Comparison of ENCODE assay signal across 11 mouse cellular contexts in the genomic region with DNA sequence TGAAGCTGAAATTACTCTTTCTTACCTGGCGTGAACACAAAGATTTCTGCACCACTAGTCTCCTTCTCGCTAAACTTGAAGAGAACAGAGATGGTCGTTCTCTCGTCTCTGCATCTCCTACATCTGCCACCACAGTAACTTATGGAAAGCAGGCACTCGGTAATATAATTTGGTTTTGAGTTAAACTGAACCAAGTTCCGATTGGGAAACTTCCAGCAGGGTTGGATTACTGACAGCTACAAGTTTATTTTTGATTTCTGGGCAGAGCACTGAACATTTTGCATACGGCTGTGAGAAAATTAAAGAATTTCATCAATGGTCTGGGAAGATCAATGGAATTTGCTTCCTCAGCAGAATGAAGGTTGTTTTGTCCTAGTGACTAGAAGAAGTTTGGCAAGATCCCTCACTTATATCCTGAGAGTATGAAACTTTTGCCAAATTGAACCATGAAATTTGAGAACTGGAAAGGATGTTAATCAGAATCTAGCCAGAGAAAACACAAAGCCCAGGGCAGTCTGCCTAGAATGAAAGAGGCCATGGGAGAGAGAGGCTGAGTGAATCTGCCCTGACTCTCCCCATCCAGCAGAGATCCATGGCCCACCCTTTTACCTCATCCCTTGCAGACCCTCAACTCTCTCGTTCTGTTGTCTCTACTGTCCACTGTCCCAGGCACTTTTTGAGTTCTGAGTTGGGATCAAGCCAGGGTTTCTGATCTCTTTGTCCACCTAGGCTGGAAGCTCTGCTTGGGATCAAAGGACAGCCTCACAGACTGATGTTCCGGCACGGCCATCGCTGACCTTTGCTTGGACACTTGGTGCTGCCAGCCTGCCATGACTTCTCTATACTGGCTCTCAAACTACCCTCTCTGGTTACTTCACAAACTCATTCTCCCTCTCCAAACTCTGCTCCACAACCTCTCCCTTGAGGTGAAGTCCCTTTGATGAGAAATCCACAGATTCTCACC. TPM values are rescaled to one million over a fixed set of nuclear protein-coding genes. Genes with fewer than 3 reads are reported as not detected.
DNase-seq lines count a peak whose midpoint lies in the region; ATAC-seq and TF ChIP-seq lines count a peak whose summit lies in the region.
"Had no signal": no experiment of that assay in that cellular context is flagged by ENCODE, and none has a peak within 500 bp of the region (broad histone marks: within the 10 kb centered on the region; RNA-seq: fewer than 3 reads in every experiment).

No protein-coding gene starts in this region.

- no peak overlapping the region; the same call in 1 of the 2 replicates for H3K27ac ChIP-seq in forebrain, embryonic 16.5 days (ENCODE audit: low read length)
- no peak overlapping the region for H3K27ac ChIP-seq in forebrain, embryonic 10.5 days
- no peak overlapping the region for H3K27ac ChIP-seq in limb, embryonic 13.5 days
- H3K27ac ChIP-seq in limb, embryonic 10.5 days, result no peak overlapping the region
- H3K27ac ChIP-seq in heart, embryonic 16.5 days (ENCODE audit: low read length), result peak overlapping the region; percentile 38; the same call in 1 of the 2 replicates
- no peak overlapping the region for H3K27ac ChIP-seq in left cerebral cortex, adult 2 months
- H3K27ac ChIP-seq: hindbrain, embryonic 12.5 days had no signal

- no peaks in the 10 kb centered on the region for H3K36me3 ChIP-seq in forebrain, embryonic 16.5 days (ENCODE audit: control insufficient read depth, insufficient read depth)
- H3K36me3 ChIP-seq in forebrain, embryonic 10.5 days (replicated peaks), result no peaks in the 10 kb centered on the region
- no peaks in the 10 kb centered on the region for H3K36me3 ChIP-seq in limb, embryonic 13.5 days
- H3K36me3 ChIP-seq in limb, embryonic 10.5 days, result no peaks in the 10 kb centered on the region
- H3K36me3 ChIP-seq in heart, embryonic 16.5 days (ENCODE audit: control insufficient read depth, insufficient read depth), result no peaks in the 10 kb centered on the region
- H3K36me3 ChIP-seq: hindbrain, embryonic 12.5 days had no signal

- H3K27me3 ChIP-seq in forebrain, embryonic 16.5 days (replicated peaks; ENCODE audit: control insufficient read depth, insufficient read depth, low read length), result no peaks in the 10 kb centered on the region
- no peaks in the 10 kb centered on the region for H3K27me3 ChIP-seq in forebrain, embryonic 10.5 days (ENCODE audit: poor library complexity, severe bottlenecking)
- no peaks in the 10 kb centered on the region for H3K27me3 ChIP-seq in limb, embryonic 13.5 days
- H3K27me3 ChIP-seq in limb, embryonic 10.5 days (ENCODE audit: low read depth, poor library complexity, severe bottlenecking), result no peaks in the 10 kb centered on the region
- no peaks in the 10 kb centered on the region for H3K27me3 ChIP-seq in heart, embryonic 16.5 days (ENCODE audit: control insufficient read depth, insufficient read depth, low read length)
- H3K27me3 ChIP-seq: hindbrain, embryonic 12.5 days had no signal

- intact Hi-C loops in left cerebral cortex, adult 2 months (cut with DNase I), result loop anchor here (5.0 kb wide), 1 partner anchor 48 kb away; the partner anchor contains the start of gene Cul1

- TF ChIP-seq CTCF in left cerebral cortex, adult 2 months (IDR thresholded peaks at IDR 0.05), result no peak

- DNase-seq in forebrain, embryonic 10.5 days (ENCODE audit: extremely low spot score, low spot score), result no peak
- no peak for DNase-seq in limb, embryonic 10.5 days (ENCODE audit: low spot score)
- peak; percentile 51 for DNase-seq in lung, postnatal 10 days
- DNase-seq in adrenal gland, postnatal 36 days, result no peak
- DNase-seq in left cerebral cortex, adult 2 months (ENCODE audit: extremely low spot score in 1 of 2, low spot score in 2 of 2), result no peak
- DNase-seq: cerebellum, adult 11 months had no signal

- no peak overlapping the region for H3K4me3 ChIP-seq in forebrain, embryonic 16.5 days (replicated peaks; ENCODE audit: low read length)
- no peak overlapping the region for H3K4me3 ChIP-seq in forebrain, embryonic 10.5 days
- H3K4me3 ChIP-seq in limb, embryonic 13.5 days, result no peak overlapping the region
- H3K4me3 ChIP-seq in limb, embryonic 10.5 days, result no peak overlapping the region
- H3K4me3 ChIP-seq in heart, embryonic 16.5 days (ENCODE audit: low read length), result no peak overlapping the region
- H3K4me3 ChIP-seq in left cerebral cortex, adult 2 months, result no peak overlapping the region
- H3K4me3 ChIP-seq: erythroblast, embryonic 14.5 days; hindbrain, embryonic 12.5 days had no signal

- H3K4me1 ChIP-seq in forebrain, embryonic 16.5 days (replicated peaks; ENCODE audit: control insufficient read depth, insufficient read depth, low read length), result 0 out of 2 replicates have a peak, but pooled peaks cover 5% of the 10 kb centered on the region
- H3K4me1 ChIP-seq in forebrain, embryonic 10.5 days, result no peaks in the 10 kb centered on the region
- H3K4me1 ChIP-seq in limb, embryonic 13.5 days, result peaks cover 4% of the 10 kb centered on the region; the same call in 1 of the 2 replicates
- H3K4me1 ChIP-seq in limb, embryonic 10.5 days, result no peaks in the 10 kb centered on the region
- no peaks in the 10 kb centered on the region; the same call in 1 of the 2 replicates for H3K4me1 ChIP-seq in heart, embryonic 16.5 days (ENCODE audit: control insufficient read depth, insufficient read depth, low read length)
- H3K4me1 ChIP-seq: hindbrain, embryonic 12.5 days had no signal

- ATAC-seq in forebrain, embryonic 16.5 days, result peak; percentile 49
- 0 out of 2 replicates have a peak, but pooled peaks have one; percentile 28 for ATAC-seq in limb, embryonic 13.5 days (ENCODE audit: low FRiP score, low read depth)
- ATAC-seq in heart, embryonic 16.5 days (replicated peaks; ENCODE audit: extremely low read depth, insufficient read depth, low FRiP score), result no peak; the same call in 1 of the 2 replicates

- H3K9ac ChIP-seq in forebrain, embryonic 16.5 days (replicated peaks; ENCODE audit: low read depth, low read length), result no peak overlapping the region
- no peak overlapping the region for H3K9ac ChIP-seq in limb, embryonic 13.5 days
- H3K9ac ChIP-seq in heart, embryonic 16.5 days (ENCODE audit: low read length), result no peak overlapping the region
- H3K9ac ChIP-seq: hindbrain, embryonic 12.5 days had no signal

- WGBS in forebrain, embryonic 16.5 days, result 75% methylated on average over 11 of the region's 11 CpGs
- 93% methylated on average over 11 of the region's 11 CpGs for WGBS in forebrain, embryonic 10.5 days
- WGBS in limb, embryonic 13.5 days, result 76% methylated on average over 11 of the region's 11 CpGs
- WGBS in limb, embryonic 10.5 days, result 91% methylated on average over 11 of the region's 11 CpGs
- WGBS in heart, embryonic 16.5 days, result 73% methylated on average over 11 of the region's 11 CpGs

- no peak overlapping the region for H3K4me2 ChIP-seq in forebrain, embryonic 16.5 days (ENCODE audit: low read length)
- no peak overlapping the region for H3K4me2 ChIP-seq in limb, embryonic 13.5 days (replicated peaks)
- no peak overlapping the region for H3K4me2 ChIP-seq in heart, embryonic 16.5 days (ENCODE audit: low read depth, low read length)
- H3K4me2 ChIP-seq: hindbrain, embryonic 12.5 days had no signal

- no peaks in the 10 kb centered on the region for H3K9me3 ChIP-seq in forebrain, embryonic 16.5 days (ENCODE audit: control insufficient read depth, low read length)
- H3K9me3 ChIP-seq in forebrain, embryonic 10.5 days, result no peaks in the 10 kb centered on the region
- no peaks in the 10 kb centered on the region for H3K9me3 ChIP-seq in limb, embryonic 13.5 days
- H3K9me3 ChIP-seq in limb, embryonic 10.5 days (replicated peaks), result no peaks in the 10 kb centered on the region
- H3K9me3 ChIP-seq in heart, embryonic 16.5 days (replicated peaks; ENCODE audit: control insufficient read depth, low read length), result no peaks in the 10 kb centered on the region
- H3K9me3 ChIP-seq: hindbrain, embryonic 12.5 days had no signal

RNA-seq across cellular contexts. Expression of gene Cul1, which starts 48.5 kb away (rescaled TPM):
- polyA plus RNA-seq in forebrain, embryonic 16.5 days (2015; fragmentation: Nextera tagmentation; extraction: Ambion mirVana), result 168 and 188 TPM in 2 replicates
- polyA plus RNA-seq in forebrain, embryonic 10.5 days (2016; fragmentation: Nextera tagmentation; extraction: Ambion mirVana), result 215 and 227 TPM in 2 replicates
- 140 and 148 TPM in 2 replicates for polyA plus RNA-seq in limb, embryonic 13.5 days (2015; fragmentation: Nextera tagmentation; extraction: Ambion mirVana)
- polyA plus RNA-seq in limb, embryonic 10.5 days (2016; fragmentation: Nextera tagmentation; extraction: Ambion mirVana), result 161 and 166 TPM in 2 replicates
- 89.8 and 100.0 TPM in 2 replicates for polyA plus RNA-seq in heart, embryonic 16.5 days (2015; fragmentation: Nextera tagmentation; extraction: Ambion mirVana)
- total RNA-seq in adrenal gland, postnatal 36 days (2021), result 100 to 1,000 TPM; 102 to 106 TPM
- total RNA-seq in left cerebral cortex, adult 2 months (2021), result 100 to 1,000 TPM; 115 to 124 TPM
